Mouse (Mus musculus): ENCODE measurements around the gene Olfr224. TPM values are rescaled to one million over a fixed set of nuclear protein-coding genes. Genes with fewer than 3 reads are reported as not detected.
"Not testable (repeated sequence)": the region's sequence is repeated elsewhere in the genome, so short reads cannot be mapped to it uniquely, and the experiment has no call there.

The Olfr224 gene
- polyA plus RNA-seq, 1 experiment from 2014 or later = not detected

GRCm38 (mm10) chr11:58602062-58602461 is 31.7 kb upstream of the Olfr224 start:
- ATAC-seq (ENCODE audit: insufficient number of reproducible peaks, insufficient read depth, low FRiP score, low TSS enrichment, low read depth) = no peak
- Histone ChIP-seq H3K9me3 (no peaks in the 10 kb centered on the region), H3K4me1 (replicated peaks) (no peaks in the 10 kb centered on the region), H3K27ac (no peak overlapping the region), H3K27me3 (no peaks in the 10 kb centered on the region; the same call in 1 of the 2 replicates), H3K4me2 (no peak overlapping the region), H3K9ac (replicated peaks) (no peak overlapping the region), H3K36me3 (no peaks in the 10 kb centered on the region), H3K4me3 (replicated peaks) (no peak overlapping the region)

GRCm38 (mm10) chr11:58597837-58598236 is 27.5 kb upstream of the Olfr224 start:
- no peak for ATAC-seq (ENCODE audit: insufficient number of reproducible peaks, insufficient read depth, low FRiP score, low TSS enrichment, low read depth)

GRCm38 (mm10) chr11:58594814-58595213 is 24.5 kb upstream of the Olfr224 start, which contains the start of gene Olfr324:
Olfr324 (plus strand) TSS chr11:58595114.
- Histone ChIP-seq H3K36me3 (no peaks in the 10 kb centered on the region), H3K9ac (replicated peaks) (no peak within 1 kb of the TSS), H3K4me3 (replicated peaks) (no peak within 1 kb of the TSS), H3K4me1 (replicated peaks) (no peaks in the 10 kb centered on the region), H3K9me3 (no peaks in the 10 kb centered on the region), H3K27ac (no peak within 1 kb of the TSS), H3K4me2 (no peak within 1 kb of the TSS), H3K27me3 (no peaks in the 10 kb centered on the region; the same call in 1 of the 2 replicates)
- WGBS = 85% methylated on average over 6 of the region's 6 CpGs
- ATAC-seq (ENCODE audit: insufficient number of reproducible peaks, insufficient read depth, low FRiP score, low TSS enrichment, low read depth) = no peak

More at GRCm38 (mm10) chr11:58597837-58598236, 27.5 kb upstream of the Olfr224 start:
- Histone ChIP-seq H3K4me3 (replicated peaks) (no peak overlapping the region), H3K27ac (no peak overlapping the region), H3K27me3 (no peaks in the 10 kb centered on the region; the same call in 1 of the 2 replicates), H3K4me1 (replicated peaks) (no peaks in the 10 kb centered on the region), H3K9ac (replicated peaks) (no peak overlapping the region), H3K36me3 (no peaks in the 10 kb centered on the region), H3K9me3 (no peaks in the 10 kb centered on the region), H3K4me2 (no peak overlapping the region)
- WGBS = 87% methylated on average over 13 of the region's 13 CpGs

GRCm38 (mm10) chr11:58588620-58589250 is 18.4 kb upstream of the Olfr224 start:
- Histone ChIP-seq H3K9me3 (no peaks in the 10 kb centered on the region), H3K9ac (replicated peaks) (no peak overlapping the region), H3K4me3 (replicated peaks) (no peak overlapping the region), H3K4me2 (no peak overlapping the region), H3K4me1 (replicated peaks) (no peaks in the 10 kb centered on the region), H3K27ac (no peak overlapping the region), H3K27me3 (no peaks in the 10 kb centered on the region), H3K36me3 (no peaks in the 10 kb centered on the region)
- ATAC-seq (ENCODE audit: insufficient number of reproducible peaks, insufficient read depth, low FRiP score, low TSS enrichment, low read depth) = no peak
- 65% methylated on average over 3 of the region's 3 CpGs for WGBS

GRCm38 (mm10) chr11:58587898-58588348 is 17.6 kb upstream of the Olfr224 start:
- H3K9ac ChIP-seq (replicated peaks) = no peak overlapping the region
- H3K9me3 ChIP-seq = no peaks in the 10 kb centered on the region
- no peak overlapping the region for H3K27ac ChIP-seq
- no peaks in the 10 kb centered on the region for H3K4me1 ChIP-seq (replicated peaks)
- H3K4me3 ChIP-seq (replicated peaks) = no peak overlapping the region
- ATAC-seq (ENCODE audit: insufficient number of reproducible peaks, insufficient read depth, low FRiP score, low TSS enrichment, low read depth) = no peak
- no peak overlapping the region for H3K4me2 ChIP-seq
- H3K36me3 ChIP-seq = no peaks in the 10 kb centered on the region
- no peaks in the 10 kb centered on the region for H3K27me3 ChIP-seq
- 69% methylated on average over 7 of the region's 7 CpGs for WGBS

GRCm38 (mm10) chr11:58578636-58579035 is 8.3 kb upstream of the Olfr224 start:
- Histone ChIP-seq H3K9me3 (no peaks in the 10 kb centered on the region), H3K4me2 (no peak overlapping the region), H3K4me1 (replicated peaks) (no peaks in the 10 kb centered on the region), H3K9ac (replicated peaks) (no peak overlapping the region), H3K27ac (no peak overlapping the region), H3K27me3 (no peaks in the 10 kb centered on the region), H3K36me3 (no peaks in the 10 kb centered on the region), H3K4me3 (replicated peaks) (no peak overlapping the region)
- ATAC-seq (ENCODE audit: insufficient number of reproducible peaks, insufficient read depth, low FRiP score, low TSS enrichment, low read depth) = no peak
- 82% methylated on average over 8 of the region's 8 CpGs for WGBS

GRCm38 (mm10) chr11:58577430-58577829 is 7.1 kb upstream of the Olfr224 start, which contains the start of gene Olfr325:
Olfr325 (plus strand) TSS chr11:58577730.
- Histone ChIP-seq H3K4me2 (no peak within 1 kb of the TSS), H3K9me3 (no peaks in the 10 kb centered on the region), H3K27me3 (no peaks in the 10 kb centered on the region), H3K36me3 (no peaks in the 10 kb centered on the region), H3K9ac (replicated peaks) (no peak within 1 kb of the TSS), H3K4me3 (replicated peaks) (no peak within 1 kb of the TSS), H3K4me1 (replicated peaks) (no peaks in the 10 kb centered on the region), H3K27ac (no peak within 1 kb of the TSS)
- no peak for ATAC-seq (ENCODE audit: insufficient number of reproducible peaks, insufficient read depth, low FRiP score, low TSS enrichment, low read depth)
- 98% methylated on average over 1 of the region's 1 CpGs for WGBS

- Histone ChIP-seq H3K36me3 (no peaks in the 10 kb centered on the region), H3K4me1 (replicated peaks) (no peaks in the 10 kb centered on the region), H3K27ac (no peak within 1 kb of the TSS), H3K4me3 (replicated peaks) (no peak within 1 kb of the TSS), H3K9me3 (no peaks in the 10 kb centered on the region), H3K9ac (replicated peaks) (no peak within 1 kb of the TSS), H3K4me2 (no peak within 1 kb of the TSS), H3K27me3 (no peaks in the 10 kb centered on the region)
- no peak for ATAC-seq (ENCODE audit: insufficient number of reproducible peaks, insufficient read depth, low FRiP score, low TSS enrichment, low read depth)
- 77% methylated on average over 1 of the region's 1 CpGs for WGBS
Measured at GRCm38 (mm10) chr11:58555536-58555935, 14.8 kb downstream of the Olfr224 start, which contains the start of gene Olfr328. Olfr328 (minus strand) TSS chr11:58555636.

GRCm38 (mm10) chr11:58546322-58546721 is 24.0 kb downstream of the Olfr224 start, which contains the start of gene Olfr329-ps:
Olfr329-ps (minus strand) TSS chr11:58546422.
- no peaks in the 10 kb centered on the region for H3K9me3 ChIP-seq
- H3K27ac ChIP-seq = no peak within 1 kb of the TSS
- ATAC-seq (ENCODE audit: insufficient number of reproducible peaks, insufficient read depth, low FRiP score, low TSS enrichment, low read depth) = no peak
- no peak within 1 kb of the TSS for H3K4me3 ChIP-seq (replicated peaks)
- no peaks in the 10 kb centered on the region for H3K36me3 ChIP-seq
- no peaks in the 10 kb centered on the region for H3K4me1 ChIP-seq (replicated peaks)
- no peak within 1 kb of the TSS for H3K9ac ChIP-seq (replicated peaks)
- H3K27me3 ChIP-seq = no peaks in the 10 kb centered on the region
- no peak within 1 kb of the TSS for H3K4me2 ChIP-seq
- WGBS = 83% methylated on average over 5 of the region's 5 CpGs

GRCm38 (mm10) chr11:58534736-58535135 is 35.6 kb downstream of the Olfr224 start, which contains the start of gene Olfr330:
Olfr330 (minus strand) TSS chr11:58534836.
- H3K4me1 ChIP-seq (replicated peaks); H3K9me3 ChIP-seq; H3K27ac ChIP-seq; H3K36me3 ChIP-seq; H3K27me3 ChIP-seq; H3K4me3 ChIP-seq (replicated peaks); ATAC-seq (ENCODE audit: insufficient number of reproducible peaks, insufficient read depth, low FRiP score, low TSS enrichment, low read depth); H3K4me2 ChIP-seq; H3K9ac ChIP-seq (replicated peaks): not testable (repeated sequence)

GRCm38 (mm10) chr11:58519756-58520155 is 50.6 kb downstream of the Olfr224 start:
- not testable (repeated sequence) for H3K27ac ChIP-seq; ATAC-seq (ENCODE audit: insufficient number of reproducible peaks, insufficient read depth, low FRiP score, low TSS enrichment, low read depth); H3K36me3 ChIP-seq; H3K9ac ChIP-seq (replicated peaks); H3K4me1 ChIP-seq (replicated peaks); H3K9me3 ChIP-seq; H3K4me3 ChIP-seq (replicated peaks); H3K4me2 ChIP-seq; H3K27me3 ChIP-seq
- WGBS = 85% methylated on average over 7 of the region's 9 CpGs

- ATAC-seq (ENCODE audit: insufficient number of reproducible peaks, insufficient read depth, low FRiP score, low TSS enrichment, low read depth); H3K4me2 ChIP-seq; H3K27ac ChIP-seq; H3K4me1 ChIP-seq (replicated peaks); H3K9me3 ChIP-seq; H3K4me3 ChIP-seq (replicated peaks); H3K36me3 ChIP-seq; H3K27me3 ChIP-seq; H3K9ac ChIP-seq (replicated peaks): not testable (repeated sequence)
- WGBS = 90% methylated on average over 18 of the region's 18 CpGs
Measured at GRCm38 (mm10) chr11:58518916-58519315, 51.4 kb downstream of the Olfr224 start.
